Mouse (Mus musculus) stomach, embryonic 16.5 days (tissue): ENCODE data around the gene Arpc2. TPM values are rescaled to one million over a fixed set of nuclear protein-coding genes. Genes with fewer than 3 reads are reported as not detected.

Source experiments
- ATAC-seq: fragments of 200-750 bp; cut with Nextera tagmentation; 2 replicates; pipeline ENCODE4 v1.8.0; 2017; ENCODE audit warnings: moderate number of reproducible peaks, moderate TSS enrichment; ENCODE audit not compliant: insufficient read depth, low FRiP score
- H3K27ac ChIP-seq: fragments of 300-500 bp; sonication (generic); 2 replicates; pipeline ENCODE4 v1.5.1; 2014; ENCODE audit warnings: low read length
- H3K27me3 ChIP-seq: fragments of 300-500 bp; sonication (generic); 2 replicates; pipeline ENCODE4 v1.6.1; 2014; ENCODE audit warnings: low read length, control low read depth, mixed read lengths; ENCODE audit not compliant: control insufficient read depth, insufficient read depth
- H3K36me3 ChIP-seq: fragments of 300-500 bp; sonication (generic); 2 replicates; pipeline ENCODE4 v1.6.1; 2014; ENCODE audit warnings: low read length; ENCODE audit not compliant: control insufficient read depth, insufficient read depth
- H3K4me1 ChIP-seq: fragments of 300-500 bp; sonication (generic); 2 replicates; pipeline ENCODE4 v1.6.1; 2014; ENCODE audit warnings: low read length, control low read depth, mixed read lengths; ENCODE audit not compliant: control insufficient read depth, insufficient read depth
- H3K4me2 ChIP-seq: fragments of 300-500 bp; sonication (generic); 2 replicates; pipeline ENCODE4 v1.6.1; 2014; ENCODE audit warnings: low read depth, low read length, mixed read lengths
- H3K4me3 ChIP-seq: fragments of 300-500 bp; sonication (generic); replicated peaks from 2 replicates; pipeline ENCODE4 v1.5.1; 2014; ENCODE audit warnings: mild to moderate bottlenecking, low read length
- H3K9ac ChIP-seq: fragments of 300-500 bp; sonication (generic); 2 replicates; pipeline ENCODE4 v1.6.1; 2014; ENCODE audit warnings: low read length
- H3K9me3 ChIP-seq: fragments of 300-500 bp; sonication (generic); replicated peaks from 2 replicates; pipeline ENCODE4 v1.6.1; 2016; ENCODE audit warnings: low read length, control low read depth; ENCODE audit not compliant: control insufficient read depth
- WGBS: fragments of 180-500 bp; shearing (Covaris S2); extraction: QIAGEN DNeasy Blood & Tissue Kit; methylation state at CpG from one replicate; pipeline ENCODE4 v1.1.7; 2014; 5-methylcytosine and 5-hydroxymethylcytosine counted together
- polyA plus RNA-seq: library from polyadenylated mRNA; unstranded; fragments of >200 nt; fragmentation: Nextera tagmentation; extraction: Ambion mirVana; gene quantifications from 2 replicates; pipeline ENCODE4 v1.2.1, GENCODE M21; 2015

Gene Arpc2
- polyA plus RNA-seq, 1 experiment from 2014 or later = 544 TPM

DNA sequence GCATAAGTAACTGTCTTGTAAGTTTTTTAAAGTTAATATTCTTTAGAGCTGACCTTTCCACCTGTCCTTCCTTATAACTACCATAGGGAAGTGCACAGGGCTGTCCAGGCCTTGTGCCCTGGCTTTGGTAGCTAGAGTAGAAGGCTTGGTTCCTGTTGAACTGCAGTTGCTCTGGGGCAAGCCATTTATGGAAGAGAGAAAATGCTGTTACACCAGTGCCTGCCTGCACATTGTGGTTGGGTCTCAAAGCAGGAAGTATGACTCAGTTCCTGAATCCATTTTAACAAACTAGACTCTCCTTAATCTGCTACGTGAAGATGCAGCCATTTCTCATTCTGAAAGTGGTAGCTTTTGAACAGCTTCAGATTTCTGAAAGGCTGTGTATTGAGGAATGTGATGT is 12.9 kb downstream of the Arpc2 start:
- Histone ChIP-seq H3K4me3 (no peak overlapping the region), H3K9me3 (no peaks in the 10 kb centered on the region), H3K4me1 (peaks cover 23% of the 10 kb centered on the region), H3K36me3 (peaks cover 37% of the 10 kb centered on the region), H3K27ac (peak overlapping the region; percentile 79), H3K27me3 (no peaks in the 10 kb centered on the region), H3K4me2 (peak overlapping the region; percentile 7; the same call in 1 of the 2 replicates), H3K9ac (no peak overlapping the region)
- peak; percentile 83 for ATAC-seq
- 24% methylated on average over 1 of the region's 1 CpGs for WGBS

- Histone ChIP-seq H3K9me3 (no peaks in the 10 kb centered on the region), H3K9ac (no peak overlapping the region), H3K4me3 (no peak overlapping the region), H3K4me2 (peak overlapping the region; percentile 7; the same call in 1 of the 2 replicates), H3K4me1 (peaks cover 23% of the 10 kb centered on the region), H3K27me3 (no peaks in the 10 kb centered on the region), H3K36me3 (peaks cover 39% of the 10 kb centered on the region), H3K27ac (peak overlapping the region; percentile 79)
- WGBS = 55% methylated on average over 5 of the region's 5 CpGs
- peak; percentile 82; the same call in 1 of the 2 replicates for ATAC-seq
These were observed 13.6 kb downstream of the Arpc2 start for GRCm38 (mm10) chr1:74249331-74249980.

- 82% methylated on average over 4 of the region's 4 CpGs for WGBS
- Histone ChIP-seq H3K9me3 (no peaks in the 10 kb centered on the region), H3K9ac (no peak overlapping the region), H3K4me1 (peaks cover 18% of the 10 kb centered on the region), H3K27me3 (no peaks in the 10 kb centered on the region), H3K4me3 (no peak overlapping the region), H3K36me3 (peaks cover 39% of the 10 kb centered on the region), H3K27ac (peak overlapping the region; percentile 79), H3K4me2 (0 out of 2 replicates have a peak overlapping the region, but pooled peaks have one; percentile 7)
- no peak for ATAC-seq
These were observed 14.2 kb downstream of the Arpc2 start for GRCm38 (mm10) chr1:74250096-74250495.

GRCm38 (mm10) chr1:74255704-74256345 is 19.9 kb downstream of the Arpc2 start:
- H3K9me3 ChIP-seq = no peaks in the 10 kb centered on the region
- no peak overlapping the region for H3K9ac ChIP-seq
- H3K27ac ChIP-seq = no peak overlapping the region; the same call in 1 of the 2 replicates
- H3K4me1 ChIP-seq = no peaks in the 10 kb centered on the region; the same call in 1 of the 2 replicates
- H3K4me2 ChIP-seq = no peak overlapping the region
- H3K36me3 ChIP-seq = peaks cover 33% of the 10 kb centered on the region; the same call in 1 of the 2 replicates
- no peak overlapping the region for H3K4me3 ChIP-seq
- no peak for ATAC-seq
- no peaks in the 10 kb centered on the region for H3K27me3 ChIP-seq
- 89% methylated on average over 8 of the region's 8 CpGs for WGBS

- 0 out of 2 replicates have a peak, but pooled peaks have one; percentile 25 for ATAC-seq
- Histone ChIP-seq H3K4me3 (no peak overlapping the region), H3K27ac (no peak overlapping the region; the same call in 1 of the 2 replicates), H3K9ac (no peak overlapping the region), H3K9me3 (no peaks in the 10 kb centered on the region), H3K4me2 (no peak overlapping the region), H3K4me1 (no peaks in the 10 kb centered on the region), H3K36me3 (peaks cover 23% of the 10 kb centered on the region; the same call in 1 of the 2 replicates), H3K27me3 (no peaks in the 10 kb centered on the region)
- WGBS = 80% methylated on average over 4 of the region's 4 CpGs
These were observed 20.9 kb downstream of the Arpc2 start for GRCm38 (mm10) chr1:74256782-74257181.

GRCm38 (mm10) chr1:74262510-74262909 is 26.6 kb downstream of the Arpc2 start:
- Histone ChIP-seq H3K27me3 (no peaks in the 10 kb centered on the region), H3K27ac (no peak overlapping the region), H3K4me2 (no peak overlapping the region), H3K36me3 (peaks cover 47% of the 10 kb centered on the region), H3K4me1 (no peaks in the 10 kb centered on the region), H3K4me3 (no peak overlapping the region), H3K9me3 (no peaks in the 10 kb centered on the region), H3K9ac (no peak overlapping the region)
- ATAC-seq = no peak
- WGBS = 87% methylated on average over 6 of the region's 6 CpGs

DNA sequence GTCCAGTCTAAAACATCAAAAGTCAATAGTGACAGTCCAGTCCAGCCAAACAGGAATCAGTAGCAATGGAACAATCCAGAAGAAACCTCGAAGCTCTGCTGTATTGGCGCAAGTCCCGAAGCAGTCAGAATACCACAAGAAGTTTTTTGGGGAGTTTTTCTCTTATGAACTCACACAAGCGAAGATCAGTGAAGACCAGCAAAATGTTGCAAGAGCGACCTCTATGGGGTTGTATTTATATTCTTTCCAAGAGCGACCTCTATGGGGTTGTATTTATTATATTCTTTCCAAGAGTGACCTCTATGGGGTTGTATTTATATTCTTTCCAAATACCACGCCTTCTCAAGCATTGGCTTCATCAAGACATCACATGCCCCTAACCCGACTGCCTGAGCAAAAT is 32.9 kb downstream of the Arpc2 start:
- Histone ChIP-seq H3K4me1 (peaks cover 2% of the 10 kb centered on the region; the same call in 1 of the 2 replicates), H3K4me2 (no peak overlapping the region), H3K36me3 (peaks cover 41% of the 10 kb centered on the region), H3K27me3 (no peaks in the 10 kb centered on the region), H3K4me3 (no peak overlapping the region), H3K9me3 (no peaks in the 10 kb centered on the region), H3K27ac (no peak overlapping the region), H3K9ac (no peak overlapping the region)
- ATAC-seq = no peak
- WGBS = 84% methylated on average over 8 of the region's 8 CpGs

DNA sequence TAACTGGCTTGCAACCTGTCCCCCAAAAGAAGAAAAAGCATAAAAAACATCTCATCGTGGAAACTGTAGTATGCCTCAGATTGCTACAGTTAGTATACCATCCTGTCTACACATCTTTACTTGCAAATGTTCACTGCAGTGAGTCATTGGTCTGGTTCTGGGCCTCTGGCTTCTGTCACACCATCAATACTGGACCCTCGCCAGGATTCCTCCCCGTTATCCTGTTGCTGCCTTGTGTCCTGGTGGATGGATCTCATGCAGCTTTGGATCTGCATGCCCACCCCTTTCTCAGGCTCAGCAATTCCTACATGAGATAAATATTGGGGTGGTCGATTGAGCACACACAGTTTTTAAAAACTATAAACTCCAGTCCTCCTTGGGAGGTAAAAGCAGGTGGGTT is 35.8 kb downstream of the Arpc2 start:
- Histone ChIP-seq H3K9ac (no peak overlapping the region), H3K9me3 (no peaks in the 10 kb centered on the region), H3K36me3 (peaks cover 19% of the 10 kb centered on the region), H3K27me3 (no peaks in the 10 kb centered on the region), H3K4me1 (peaks cover 17% of the 10 kb centered on the region; the same call in 1 of the 2 replicates), H3K27ac (no peak overlapping the region), H3K4me2 (no peak overlapping the region), H3K4me3 (no peak overlapping the region)
- no peak for ATAC-seq
- 46% methylated on average over 4 of the region's 4 CpGs for WGBS

DNA sequence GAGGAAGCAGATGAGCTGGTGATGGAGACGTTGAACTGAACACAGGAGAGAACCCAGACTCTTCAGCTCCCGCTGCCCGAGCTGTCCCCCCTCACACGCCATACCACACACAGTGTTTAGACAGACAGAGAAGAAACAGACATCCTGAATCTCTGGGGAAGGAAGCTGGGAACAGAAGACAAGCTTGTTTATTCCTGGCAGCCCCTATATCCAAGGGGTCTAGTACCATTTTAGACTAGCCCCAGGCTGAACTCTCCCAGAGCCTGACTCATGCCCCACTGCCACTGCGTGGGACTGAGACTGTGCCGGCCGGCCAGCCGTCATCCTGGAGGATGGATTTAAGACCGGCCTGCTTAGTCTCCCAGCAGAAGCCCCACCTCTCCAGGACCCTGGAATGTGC is 39.1 kb downstream of the Arpc2 start:
- peak; percentile 79 for ATAC-seq
- no peak overlapping the region; the same call in 1 of the 2 replicates for H3K9ac ChIP-seq
- H3K9me3 ChIP-seq = no peaks in the 10 kb centered on the region
- H3K27me3 ChIP-seq = no peaks in the 10 kb centered on the region
- H3K4me3 ChIP-seq = no peak overlapping the region
- H3K4me1 ChIP-seq = peaks cover 17% of the 10 kb centered on the region; the same call in 1 of the 2 replicates
- H3K36me3 ChIP-seq = peaks cover 2% of the 10 kb centered on the region; the same call in 1 of the 2 replicates
- peak overlapping the region; percentile 66 for H3K27ac ChIP-seq
- WGBS = 22% methylated on average over 9 of the region's 9 CpGs
- peak overlapping the region; percentile 22 for H3K4me2 ChIP-seq
